Mouse (Mus musculus) right cerebral cortex, postnatal 10 days (tissue): ENCODE measurements around the gene Tsen2.

Source experiments
- DNase-seq, 2 experiments: peaks; one replicate each; pipeline ENCODE4 v3.0.0; 2021; ENCODE audit warnings: low spot score in 2 of 2

The Tsen2 gene

GRCm38 (mm10) chr6:115544442-115544970 is at the start of gene Tsen2:
TSS of gene Tsen2 (plus strand) at chr6:115544664.
- DNase-seq: peak; percentile 98

- DNase-seq: peak; percentile 81 to 84
These were observed 44.9 kb upstream of the Tsen2 start for GRCm38 (mm10) chr6:115499540-115499939.

GRCm38 (mm10) chr6:115500234-115500633 is 44.2 kb upstream of the Tsen2 start:
- DNase-seq: no peak

GRCm38 (mm10) chr6:115501131-115501530 is 43.3 kb upstream of the Tsen2 start:
- DNase-seq: no peak

GRCm38 (mm10) chr6:115503038-115503437 is 41.4 kb upstream of the Tsen2 start:
- no peak for DNase-seq

GRCm38 (mm10) chr6:115503549-115504159 is 40.8 kb upstream of the Tsen2 start:
- no peak for DNase-seq

GRCm38 (mm10) chr6:115504160-115504558 is 40.3 kb upstream of the Tsen2 start:
- DNase-seq: no peak

- DNase-seq: no peak
These were observed 39.5 kb upstream of the Tsen2 start for GRCm38 (mm10) chr6:115504915-115505314.

GRCm38 (mm10) chr6:115506425-115506824 is 38.0 kb upstream of the Tsen2 start:
- DNase-seq: no peak

GRCm38 (mm10) chr6:115511447-115511846 is 33.0 kb upstream of the Tsen2 start:
- DNase-seq: no peak

- no peak for DNase-seq
These were observed 31.3 kb upstream of the Tsen2 start for GRCm38 (mm10) chr6:115513207-115513606.

GRCm38 (mm10) chr6:115517904-115518303 is 26.6 kb upstream of the Tsen2 start:
- DNase-seq: no peak

- no peak for DNase-seq
These were observed 26.1 kb upstream of the Tsen2 start for GRCm38 (mm10) chr6:115518352-115518751.

- DNase-seq: no peak
These were observed 25.2 kb upstream of the Tsen2 start for GRCm38 (mm10) chr6:115519275-115519699.

GRCm38 (mm10) chr6:115521923-115522322 is 22.5 kb upstream of the Tsen2 start:
- no peak for DNase-seq

- DNase-seq: no peak
These were observed 21.7 kb upstream of the Tsen2 start for GRCm38 (mm10) chr6:115522691-115523146.

- peak in 1 of 2 experiments; percentile 50 for DNase-seq
These were observed 21.3 kb upstream of the Tsen2 start for GRCm38 (mm10) chr6:115523201-115523600.

- DNase-seq: no peak
These were observed 19.9 kb upstream of the Tsen2 start for GRCm38 (mm10) chr6:115524449-115524990.

GRCm38 (mm10) chr6:115527418-115527817 is 17.0 kb upstream of the Tsen2 start:
- DNase-seq: no peak

GRCm38 (mm10) chr6:115528372-115528771 is 16.1 kb upstream of the Tsen2 start:
- DNase-seq: no peak

GRCm38 (mm10) chr6:115534617-115535016 is 9.8 kb upstream of the Tsen2 start:
- DNase-seq: peak; percentile 45 to 48

- no peak for DNase-seq
These were observed 8.3 kb upstream of the Tsen2 start for GRCm38 (mm10) chr6:115536169-115536568.
